Mouse (Mus musculus): Measurements from ENCODE around the gene Tmem252. TPM values are rescaled to one million over a fixed set of nuclear protein-coding genes. Genes with fewer than 3 reads are reported as not detected.

Gene Tmem252
- polyA plus RNA-seq, 1 experiment from 2014 or later: 2.4 TPM

- H3K9me3 ChIP-seq (ENCODE audit: control insufficient read depth, low read length): no peaks in the 10 kb centered on the region
- H3K4me3 ChIP-seq (ENCODE audit: low read length): no peak overlapping the region
- 47% methylated on average over 1 of the region's 1 CpGs for WGBS
- no peak overlapping the region for H3K4me2 ChIP-seq (ENCODE audit: low read length)
- H3K36me3 ChIP-seq (ENCODE audit: control insufficient read depth, insufficient read depth, low read length): no peaks in the 10 kb centered on the region
- no peaks in the 10 kb centered on the region for H3K27me3 ChIP-seq (replicated peaks; ENCODE audit: control insufficient read depth, insufficient read depth, low read length)
- ATAC-seq: no peak
- H3K27ac ChIP-seq (ENCODE audit: low read depth, low read length): no peak overlapping the region
- H3K4me1 ChIP-seq (ENCODE audit: control insufficient read depth, insufficient read depth, low read depth, low read length): no peaks in the 10 kb centered on the region
- H3K9ac ChIP-seq (ENCODE audit: low read depth, low read length): no peak overlapping the region
Observed at GRCm38 (mm10) chr19:24705395-24705794, 31.6 kb downstream of the Tmem252 start.

GRCm38 (mm10) chr19:24707071-24707906 is 33.5 kb downstream of the Tmem252 start:
- Histone ChIP-seq H3K4me2 (ENCODE audit: low read length) (no peak overlapping the region), H3K9ac (ENCODE audit: low read depth, low read length) (no peak overlapping the region), H3K9me3 (ENCODE audit: control insufficient read depth, low read length) (no peaks in the 10 kb centered on the region; the same call in 1 of the 2 replicates), H3K27me3 (replicated peaks; ENCODE audit: control insufficient read depth, insufficient read depth, low read length) (no peaks in the 10 kb centered on the region), H3K27ac (ENCODE audit: low read depth, low read length) (no peak overlapping the region), H3K4me1 (ENCODE audit: control insufficient read depth, insufficient read depth, low read depth, low read length) (no peaks in the 10 kb centered on the region), H3K36me3 (ENCODE audit: control insufficient read depth, insufficient read depth, low read length) (no peaks in the 10 kb centered on the region), H3K4me3 (ENCODE audit: low read length) (no peak overlapping the region)
- WGBS: 72% methylated on average over 7 of the region's 7 CpGs
- ATAC-seq: no peak

DNA sequence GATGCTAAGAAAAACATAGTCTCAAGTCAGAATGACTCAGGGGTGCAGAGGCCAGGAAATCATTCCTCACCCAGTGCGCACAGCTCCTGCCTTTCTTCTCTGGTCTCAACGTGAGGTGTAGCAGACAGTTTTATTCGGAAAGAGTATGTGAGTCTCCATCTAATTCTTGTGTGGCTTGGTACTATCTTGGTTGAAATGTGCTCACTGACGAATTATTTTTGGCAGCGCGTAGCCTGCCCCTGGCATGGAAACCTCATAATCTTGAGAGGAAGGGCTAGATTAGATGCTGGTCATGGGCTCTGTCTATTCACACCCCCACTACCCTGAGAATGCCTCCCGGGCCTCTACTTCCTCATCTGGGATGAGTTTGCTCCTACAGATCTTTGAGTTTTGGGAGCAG is 34.2 kb downstream of the Tmem252 start:
- no peak for ATAC-seq
- H3K9me3 ChIP-seq (ENCODE audit: control insufficient read depth, low read length): no peaks in the 10 kb centered on the region; the same call in 1 of the 2 replicates
- H3K4me1 ChIP-seq (ENCODE audit: control insufficient read depth, insufficient read depth, low read depth, low read length): no peaks in the 10 kb centered on the region
- H3K4me3 ChIP-seq (ENCODE audit: low read length): no peak overlapping the region
- no peaks in the 10 kb centered on the region for H3K27me3 ChIP-seq (replicated peaks; ENCODE audit: control insufficient read depth, insufficient read depth, low read length)
- 84% methylated on average over 7 of the region's 7 CpGs for WGBS
- no peak overlapping the region for H3K9ac ChIP-seq (ENCODE audit: low read depth, low read length)
- H3K36me3 ChIP-seq (ENCODE audit: control insufficient read depth, insufficient read depth, low read length): no peaks in the 10 kb centered on the region
- H3K27ac ChIP-seq (ENCODE audit: low read depth, low read length): no peak overlapping the region
- H3K4me2 ChIP-seq (ENCODE audit: low read length): no peak overlapping the region

DNA sequence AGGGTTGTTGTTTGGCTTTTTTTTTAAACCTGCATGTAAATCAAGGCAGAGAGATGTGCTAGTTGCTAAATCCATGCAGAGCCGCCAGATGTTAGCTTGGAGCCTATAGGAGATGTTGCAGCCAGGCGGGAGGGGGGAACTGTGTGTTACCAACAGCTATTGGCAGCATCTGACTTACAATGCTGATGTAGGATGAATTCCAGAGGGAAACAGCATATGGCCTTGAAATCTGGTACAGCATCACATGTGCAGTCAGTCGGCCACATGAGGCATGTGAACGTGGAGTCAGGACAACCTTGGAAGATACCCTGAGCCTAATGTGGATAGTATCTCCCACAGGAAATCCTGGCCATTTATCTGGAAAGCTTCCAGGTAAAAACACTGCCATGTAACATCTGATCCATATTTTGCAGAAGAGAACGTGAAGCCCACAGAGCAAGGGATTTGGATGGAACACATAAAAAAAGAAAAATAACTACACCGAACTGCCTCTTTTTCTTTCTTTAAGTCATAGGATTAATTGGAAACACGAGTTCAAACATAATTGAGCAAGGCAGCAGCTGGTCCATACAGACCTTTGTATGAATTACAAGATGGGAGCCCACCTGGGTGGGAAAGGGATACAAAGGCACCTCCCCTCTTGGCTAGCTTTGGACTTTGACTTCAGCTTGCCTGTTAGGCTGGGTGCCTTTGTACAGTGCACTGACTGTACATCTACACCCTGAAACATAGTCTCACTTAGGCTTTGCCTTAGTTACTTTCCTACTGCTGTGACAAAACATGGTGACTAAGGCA is 42.7 kb downstream of the Tmem252 start:
- Histone ChIP-seq H3K36me3 (ENCODE audit: control insufficient read depth, insufficient read depth, low read length) (no peaks in the 10 kb centered on the region), H3K27me3 (replicated peaks; ENCODE audit: control insufficient read depth, insufficient read depth, low read length) (no peaks in the 10 kb centered on the region), H3K9ac (ENCODE audit: low read depth, low read length) (no peak overlapping the region), H3K4me1 (ENCODE audit: control insufficient read depth, insufficient read depth, low read depth, low read length) (no peaks in the 10 kb centered on the region), H3K4me2 (ENCODE audit: low read length) (no peak overlapping the region), H3K4me3 (ENCODE audit: low read length) (no peak overlapping the region), H3K9me3 (ENCODE audit: control insufficient read depth, low read length) (no peaks in the 10 kb centered on the region; the same call in 1 of the 2 replicates), H3K27ac (ENCODE audit: low read depth, low read length) (no peak overlapping the region)
- peak; percentile 65 for ATAC-seq
- 71% methylated on average over 7 of the region's 7 CpGs for WGBS

- Histone ChIP-seq H3K9me3 (ENCODE audit: control insufficient read depth, low read length) (no peaks in the 10 kb centered on the region), H3K4me3 (ENCODE audit: low read length) (no peak overlapping the region), H3K4me2 (ENCODE audit: low read length) (no peak overlapping the region), H3K27me3 (replicated peaks; ENCODE audit: control insufficient read depth, insufficient read depth, low read length) (no peaks in the 10 kb centered on the region), H3K9ac (ENCODE audit: low read depth, low read length) (no peak overlapping the region), H3K4me1 (ENCODE audit: control insufficient read depth, insufficient read depth, low read depth, low read length) (no peaks in the 10 kb centered on the region), H3K27ac (ENCODE audit: low read depth, low read length) (no peak overlapping the region), H3K36me3 (ENCODE audit: control insufficient read depth, insufficient read depth, low read length) (no peaks in the 10 kb centered on the region)
- ATAC-seq: no peak
- 85% methylated on average over 1 of the region's 1 CpGs for WGBS
Observed at GRCm38 (mm10) chr19:24718021-24718420, 44.2 kb downstream of the Tmem252 start.

GRCm38 (mm10) chr19:24719504-24719903 is 45.7 kb downstream of the Tmem252 start:
- H3K4me2 ChIP-seq (ENCODE audit: low read length): no peak overlapping the region
- no peaks in the 10 kb centered on the region for H3K36me3 ChIP-seq (ENCODE audit: control insufficient read depth, insufficient read depth, low read length)
- no peak overlapping the region for H3K27ac ChIP-seq (ENCODE audit: low read depth, low read length)
- H3K4me1 ChIP-seq (ENCODE audit: control insufficient read depth, insufficient read depth, low read depth, low read length): no peaks in the 10 kb centered on the region
- no peak overlapping the region for H3K4me3 ChIP-seq (ENCODE audit: low read length)
- H3K9me3 ChIP-seq (ENCODE audit: control insufficient read depth, low read length): no peaks in the 10 kb centered on the region
- no peak for ATAC-seq
- H3K9ac ChIP-seq (ENCODE audit: low read depth, low read length): no peak overlapping the region
- WGBS: 72% methylated on average over 4 of the region's 4 CpGs
- no peaks in the 10 kb centered on the region for H3K27me3 ChIP-seq (replicated peaks; ENCODE audit: control insufficient read depth, insufficient read depth, low read length)

DNA sequence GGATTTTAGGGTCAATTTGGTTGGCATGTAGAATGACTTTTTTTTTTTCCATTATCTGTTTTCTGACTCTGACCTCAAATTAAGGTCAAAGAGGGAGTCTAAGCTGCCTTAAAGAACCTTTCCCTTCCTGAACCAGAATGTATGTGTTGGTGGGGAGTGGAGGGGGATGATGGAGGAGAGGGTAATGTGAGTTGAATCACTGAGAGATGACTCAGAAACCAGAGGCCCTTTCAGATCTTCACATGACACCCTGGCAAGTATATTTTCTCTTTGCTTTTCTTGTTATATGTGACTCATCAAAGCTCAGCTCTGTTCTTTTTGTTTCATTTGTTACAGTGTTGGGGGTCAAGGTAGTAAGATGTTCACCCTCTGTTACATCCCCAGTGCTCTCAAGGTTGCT is 46.6 kb downstream of the Tmem252 start:
- H3K9me3 ChIP-seq (ENCODE audit: control insufficient read depth, low read length): no peaks in the 10 kb centered on the region
- no peak overlapping the region for H3K4me3 ChIP-seq (ENCODE audit: low read length)
- H3K27ac ChIP-seq (ENCODE audit: low read depth, low read length): no peak overlapping the region
- H3K36me3 ChIP-seq (ENCODE audit: control insufficient read depth, insufficient read depth, low read length): no peaks in the 10 kb centered on the region
- H3K27me3 ChIP-seq (replicated peaks; ENCODE audit: control insufficient read depth, insufficient read depth, low read length): no peaks in the 10 kb centered on the region
- H3K4me1 ChIP-seq (ENCODE audit: control insufficient read depth, insufficient read depth, low read depth, low read length): no peaks in the 10 kb centered on the region
- H3K4me2 ChIP-seq (ENCODE audit: low read length): no peak overlapping the region
- ATAC-seq: no peak
- no peak overlapping the region for H3K9ac ChIP-seq (ENCODE audit: low read depth, low read length)

DNA sequence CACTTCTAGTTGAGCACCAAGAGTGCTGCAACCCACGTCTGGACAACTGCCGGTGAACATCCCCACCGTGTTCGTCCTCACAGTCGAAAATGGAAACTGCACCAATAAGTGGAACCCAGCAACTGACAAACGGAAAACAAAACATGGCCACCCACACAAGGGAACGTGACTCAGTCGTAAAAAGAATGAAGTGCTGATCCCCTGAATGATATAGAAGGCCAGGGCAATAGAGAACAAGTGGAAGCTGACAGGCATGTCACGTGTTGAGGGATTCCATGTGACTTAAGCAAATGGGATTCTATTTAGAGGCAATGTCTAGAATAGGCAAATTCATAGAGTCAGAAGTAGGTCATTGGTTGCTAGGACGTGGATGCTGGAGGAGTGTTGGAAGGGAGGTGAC is 50.6 kb downstream of the Tmem252 start:
- Histone ChIP-seq H3K9ac (ENCODE audit: low read depth, low read length) (no peak overlapping the region), H3K4me3 (ENCODE audit: low read length) (no peak overlapping the region), H3K36me3 (ENCODE audit: control insufficient read depth, insufficient read depth, low read length) (no peaks in the 10 kb centered on the region), H3K4me2 (ENCODE audit: low read length) (no peak overlapping the region), H3K4me1 (ENCODE audit: control insufficient read depth, insufficient read depth, low read depth, low read length) (no peaks in the 10 kb centered on the region), H3K27ac (ENCODE audit: low read depth, low read length) (no peak overlapping the region), H3K27me3 (replicated peaks; ENCODE audit: control insufficient read depth, insufficient read depth, low read length) (no peaks in the 10 kb centered on the region), H3K9me3 (ENCODE audit: control insufficient read depth, low read length) (no peaks in the 10 kb centered on the region)
- ATAC-seq: no peak
- 69% methylated on average over 10 of the region's 10 CpGs for WGBS

DNA sequence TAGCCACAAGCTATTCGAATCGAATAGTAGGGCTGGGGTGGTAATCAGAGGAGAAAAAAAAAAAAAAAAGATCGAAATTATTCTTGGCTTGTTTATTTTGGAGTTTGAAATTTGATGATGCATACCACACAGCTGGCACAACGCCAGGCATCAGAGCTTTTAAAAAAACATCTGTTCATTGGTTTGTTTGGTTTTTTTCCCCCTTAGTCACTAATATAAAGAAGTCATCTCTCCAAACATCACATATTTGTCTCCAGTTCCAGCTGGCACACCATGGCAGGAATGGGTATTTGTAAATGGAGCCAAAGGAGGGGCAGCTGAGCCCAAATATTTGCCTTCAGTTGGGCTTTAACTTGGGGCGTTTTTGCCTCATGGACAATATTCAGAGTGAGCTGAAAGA is 56.9 kb downstream of the Tmem252 start:
- Histone ChIP-seq H3K4me1 (ENCODE audit: control insufficient read depth, insufficient read depth, low read depth, low read length) (no peaks in the 10 kb centered on the region), H3K9me3 (ENCODE audit: control insufficient read depth, low read length) (no peaks in the 10 kb centered on the region), H3K9ac (ENCODE audit: low read depth, low read length) (no peak overlapping the region), H3K27me3 (replicated peaks; ENCODE audit: control insufficient read depth, insufficient read depth, low read length) (no peaks in the 10 kb centered on the region), H3K36me3 (ENCODE audit: control insufficient read depth, insufficient read depth, low read length) (no peaks in the 10 kb centered on the region), H3K27ac (ENCODE audit: low read depth, low read length) (no peak overlapping the region), H3K4me3 (ENCODE audit: low read length) (no peak overlapping the region), H3K4me2 (ENCODE audit: low read length) (no peak overlapping the region)
- no peak for ATAC-seq
- 58% methylated on average over 5 of the region's 5 CpGs for WGBS

Measured in hindbrain, embryonic 16.5 days (tissue).